Mouse (Mus musculus): ENCODE results near the gene Ift20. TPM values are rescaled to one million over a fixed set of nuclear protein-coding genes. Genes with fewer than 3 reads are reported as not detected.
A peak's percentile ranks its signal among the peaks of the same experiment; 100 is the strongest.

The Ift20 gene
- polyA plus RNA-seq, 1 experiment from 2014 or later = 216 TPM

GRCm38 (mm10) chr11:78536690-78537084 is 526 bp downstream of the Ift20 start:
- peaks cover 4% of the 10 kb centered on the region; the same call in 1 of the 2 replicates for H3K4me1 ChIP-seq (ENCODE audit: insufficient read depth, low read depth, low read length)
- 0 out of 2 replicates have a peak, but pooled peaks cover 9% of the 10 kb centered on the region for H3K36me3 ChIP-seq (ENCODE audit: insufficient read depth, low read length)
- H3K4me2 ChIP-seq (replicated peaks; ENCODE audit: low read depth, low read length) = peak overlapping the region; percentile 70
- H3K9ac ChIP-seq (replicated peaks; ENCODE audit: low read depth) = peak overlapping the region; percentile 83
- H3K9me3 ChIP-seq (ENCODE audit: low read length) = no peaks in the 10 kb centered on the region
- TF ChIP-seq CTCF (IDR thresholded peaks at IDR 0.05) (no peak), EP300 (IDR thresholded peaks at IDR 0.05) (no peak)
- H3K4me3 ChIP-seq (ENCODE audit: low read depth, low read length) = peak overlapping the region; percentile 79
- ATAC-seq (no peak; the same call in 1 of the 2 replicates), DNase-seq (ENCODE audit: low spot score) (no peak)
- WGBS = 1% methylated on average over 14 of the region's 14 CpGs
- no peaks in the 10 kb centered on the region for H3K27me3 ChIP-seq (replicated peaks; ENCODE audit: insufficient read depth, low read length)
- H3K27ac ChIP-seq (ENCODE audit: low read length) = peak overlapping the region; percentile 92

GRCm38 (mm10) chr11:78540358-78540757 is 4.2 kb downstream of the Ift20 start:
- TF ChIP-seq CTCF (IDR thresholded peaks at IDR 0.05) = no peak
- TF ChIP-seq EP300 (IDR thresholded peaks at IDR 0.05) = peak; percentile 62; the same call in 1 of the 2 replicates
- no peak overlapping the region for H3K27ac ChIP-seq (ENCODE audit: low read length)
- H3K36me3 ChIP-seq (ENCODE audit: insufficient read depth, low read length) = peaks cover 14% of the 10 kb centered on the region; the same call in 1 of the 2 replicates

GRCm38 (mm10) chr11:78544449-78545111 is 8.4 kb downstream of the Ift20 start:
- Histone ChIP-seq H3K36me3 (ENCODE audit: insufficient read depth, low read length) (peaks cover 14% of the 10 kb centered on the region; the same call in 1 of the 2 replicates), H3K9ac (replicated peaks; ENCODE audit: low read depth) (no peak overlapping the region), H3K4me1 (ENCODE audit: insufficient read depth, low read depth, low read length) (peaks cover under 1% of the 10 kb centered on the region; the same call in 1 of the 2 replicates), H3K4me3 (ENCODE audit: low read depth, low read length) (no peak overlapping the region), H3K27ac (ENCODE audit: low read length) (no peak overlapping the region), H3K27me3 (replicated peaks; ENCODE audit: insufficient read depth, low read length) (no peaks in the 10 kb centered on the region), H3K9me3 (ENCODE audit: low read length) (no peaks in the 10 kb centered on the region), H3K4me2 (replicated peaks; ENCODE audit: low read depth, low read length) (no peak overlapping the region)
- ATAC-seq (no peak), DNase-seq (ENCODE audit: low spot score) (no peak)
- TF ChIP-seq EP300 (IDR thresholded peaks at IDR 0.05) (no peak), CTCF (IDR thresholded peaks at IDR 0.05) (peak; percentile 27)
- 96% methylated on average over 7 of the region's 7 CpGs for whole genome bisulfite sequencing

More at GRCm38 (mm10) chr11:78540358-78540757, 4.2 kb downstream of the Ift20 start:
- DNase-seq (ENCODE audit: low spot score) (no peak), ATAC-seq (no peak)
- 0 out of 2 replicates have a peak, but pooled peaks cover 4% of the 10 kb centered on the region for H3K4me1 ChIP-seq (ENCODE audit: insufficient read depth, low read depth, low read length)
- no peak overlapping the region for H3K4me3 ChIP-seq (ENCODE audit: low read depth, low read length)
- H3K9ac ChIP-seq (replicated peaks; ENCODE audit: low read depth) = no peak overlapping the region
- no peak overlapping the region for H3K4me2 ChIP-seq (replicated peaks; ENCODE audit: low read depth, low read length)
- H3K9me3 ChIP-seq (ENCODE audit: low read length) = no peaks in the 10 kb centered on the region
- no peaks in the 10 kb centered on the region for H3K27me3 ChIP-seq (replicated peaks; ENCODE audit: insufficient read depth, low read length)
- 60% methylated on average over 3 of the region's 3 CpGs for WGBS

GRCm38 (mm10) chr11:78545181-78545580 is 9.0 kb downstream of the Ift20 start:
- Histone ChIP-seq H3K27ac (ENCODE audit: low read length) (no peak overlapping the region), H3K36me3 (ENCODE audit: insufficient read depth, low read length) (peaks cover 13% of the 10 kb centered on the region; the same call in 1 of the 2 replicates), H3K9ac (replicated peaks; ENCODE audit: low read depth) (no peak overlapping the region), H3K4me3 (ENCODE audit: low read depth, low read length) (no peak overlapping the region), H3K9me3 (ENCODE audit: low read length) (no peaks in the 10 kb centered on the region), H3K4me1 (ENCODE audit: insufficient read depth, low read depth, low read length) (peaks cover 2% of the 10 kb centered on the region; the same call in 1 of the 2 replicates), H3K4me2 (replicated peaks; ENCODE audit: low read depth, low read length) (no peak overlapping the region), H3K27me3 (replicated peaks; ENCODE audit: insufficient read depth, low read length) (no peaks in the 10 kb centered on the region)
- ATAC-seq (no peak), DNase-seq (ENCODE audit: low spot score) (no peak)
- TF ChIP-seq EP300 (IDR thresholded peaks at IDR 0.05) (no peak), CTCF (IDR thresholded peaks at IDR 0.05) (no peak)
- WGBS = 48% methylated on average over 8 of the region's 8 CpGs

- Histone ChIP-seq H3K4me2 (replicated peaks; ENCODE audit: low read depth, low read length) (no peak overlapping the region), H3K27ac (ENCODE audit: low read length) (no peak overlapping the region)
- WGBS = 70% methylated on average over 2 of the region's 2 CpGs
These were observed 11.7 kb downstream of the Ift20 start for GRCm38 (mm10) chr11:78547718-78548460.

GRCm38 (mm10) chr11:78549491-78549987 is 13.4 kb downstream of the Ift20 start:
- ATAC-seq (no peak), DNase-seq (ENCODE audit: low spot score) (no peak)
- WGBS = 4% methylated on average over 5 of the region's 5 CpGs
- Histone ChIP-seq H3K4me2 (replicated peaks; ENCODE audit: low read depth, low read length) (peak overlapping the region; percentile 75), H3K9me3 (ENCODE audit: low read length) (no peaks in the 10 kb centered on the region), H3K4me1 (ENCODE audit: insufficient read depth, low read depth, low read length) (peaks cover 2% of the 10 kb centered on the region; the same call in 1 of the 2 replicates), H3K9ac (replicated peaks; ENCODE audit: low read depth) (0 out of 2 replicates have a peak overlapping the region, but pooled peaks have one; percentile 8), H3K4me3 (ENCODE audit: low read depth, low read length) (peak overlapping the region; percentile 57), H3K27ac (ENCODE audit: low read length) (0 out of 2 replicates have a peak overlapping the region, but pooled peaks have one; percentile 11), H3K36me3 (ENCODE audit: insufficient read depth, low read length) (no peaks in the 10 kb centered on the region), H3K27me3 (replicated peaks; ENCODE audit: insufficient read depth, low read length) (no peaks in the 10 kb centered on the region)
- no peak for TF ChIP-seq CTCF (IDR thresholded peaks at IDR 0.05)
- no peak for TF ChIP-seq EP300 (IDR thresholded peaks at IDR 0.05)

More at GRCm38 (mm10) chr11:78547718-78548460, 11.7 kb downstream of the Ift20 start:
- DNase-seq (ENCODE audit: low spot score) = peak; percentile 21
- no peak for TF ChIP-seq CTCF (IDR thresholded peaks at IDR 0.05)
- no peak for TF ChIP-seq EP300 (IDR thresholded peaks at IDR 0.05)
- H3K4me3 ChIP-seq (ENCODE audit: low read depth, low read length) = no peak overlapping the region
- H3K9ac ChIP-seq (replicated peaks; ENCODE audit: low read depth) = no peak overlapping the region; the same call in 1 of the 2 replicates
- no peaks in the 10 kb centered on the region for H3K27me3 ChIP-seq (replicated peaks; ENCODE audit: insufficient read depth, low read length)
- peaks cover 3% of the 10 kb centered on the region; the same call in 1 of the 2 replicates for H3K36me3 ChIP-seq (ENCODE audit: insufficient read depth, low read length)
- H3K9me3 ChIP-seq (ENCODE audit: low read length) = no peaks in the 10 kb centered on the region
- H3K4me1 ChIP-seq (ENCODE audit: insufficient read depth, low read depth, low read length) = peaks cover 2% of the 10 kb centered on the region; the same call in 1 of the 2 replicates
- ATAC-seq = no peak

All from lung, postnatal 0 days (tissue).